Mouse (Mus musculus) embryo, embryonic 11.5 days (tissue): Measurements from ENCODE around the gene Camta1.

Experiments
- DNase-seq: peaks from one replicate; pipeline ENCODE4 v3.0.0-alpha.2; 2012; ENCODE audit warnings: low read depth, low spot score

Camta1 gene

GRCm38 (mm10) chr4:150868161-150868560, 993.5 kb downstream of the Camta1 start:
- no peak for DNase-seq
